In the genomic region with DNA sequence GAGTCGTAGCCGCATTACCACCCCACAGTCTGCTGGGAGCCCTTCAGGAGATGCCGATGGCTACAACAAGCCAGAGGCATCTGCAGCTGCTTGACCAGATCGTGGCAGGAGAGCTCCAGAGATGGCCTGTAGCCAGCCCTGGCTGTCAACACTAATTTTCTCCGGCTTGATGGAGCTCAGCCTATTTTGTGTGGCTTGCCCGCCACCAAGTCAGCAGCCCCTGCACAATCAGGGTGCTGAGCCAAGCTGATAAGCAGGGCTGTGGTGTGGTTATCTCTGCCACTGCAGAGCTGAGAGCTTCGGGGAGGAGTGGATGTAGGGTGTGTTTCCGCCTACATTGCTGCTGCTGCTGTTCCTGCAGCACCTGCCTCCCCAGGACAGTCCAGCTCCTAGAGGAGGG, we compare ENCODE assay signal across 8 mouse cellular contexts.
DNase-seq lines count a peak whose midpoint lies in the region; ATAC-seq and TF ChIP-seq lines count a peak whose summit lies in the region.

No protein-coding gene starts in this region.

- H3K9me3 ChIP-seq in liver, embryonic 14.5 days (ENCODE audit: control insufficient read depth, low read length): no peaks in the 10 kb centered on the region

- 19% methylated on average over 8 of the region's 8 CpGs for WGBS in liver, embryonic 14.5 days (ENCODE audit: insufficient replicate concordance)

- peak; percentile 45 for ATAC-seq in frontal cortex, adult (ENCODE audit: low TSS enrichment)
- peak; percentile 76 for ATAC-seq in liver, embryonic 14.5 days (ENCODE audit: insufficient read depth)
- ATAC-seq in activated CD4-positive, CD25-positive, alpha-beta regulatory T cell, adult 4 months: no peak

- no peak overlapping the region for H3K4me3 ChIP-seq in liver, embryonic 14.5 days (ENCODE audit: insufficient read depth in 1 of 2, low read depth in 2 of 2, low read length in 2 of 2)

- DNase-seq in frontal cortex, postnatal 25 days (ENCODE audit: low spot score in 2 of 2): no peak
- DNase-seq in 416B (ENCODE audit: low read depth): peak; percentile 28
- DNase-seq in heart, adult 8-10 months (ENCODE audit: low spot score): peak; percentile 48
- peak; percentile 5 to 14 (median 9) for DNase-seq in liver, embryonic 14.5 days (ENCODE audit: low read depth in 3 of 3, low spot score in 3 of 3)
- no peak for DNase-seq in layer of hippocampus, adult 18-20 months (ENCODE audit: low spot score in 2 of 2)
- DNase-seq in cerebellum, adult 9-10 months: no peak

- H3K4me1 ChIP-seq in liver, embryonic 14.5 days (replicated peaks; ENCODE audit: control insufficient read depth in 2 of 2, insufficient read depth in 2 of 2, low read length in 1 of 2): peaks cover 0 to 5% of the 10 kb centered on the region in 2 experiments; a peak in 2 of 4 replicates

- no peak overlapping the region for H3K27ac ChIP-seq in liver, embryonic 14.5 days

- no peak for TF ChIP-seq CTCF in liver, embryonic 14.5 days (IDR thresholded peaks at IDR 0.05; ENCODE audit: low read depth)

- TF ChIP-seq EP300 in liver, embryonic 14.5 days (IDR thresholded peaks at IDR 0.05; ENCODE audit: low read depth): peak; percentile 43; the same call in 1 of the 2 replicates

- no peak overlapping the region for H3K4me2 ChIP-seq in liver, embryonic 14.5 days (ENCODE audit: low read depth)

- H3K9ac ChIP-seq in liver, embryonic 14.5 days (replicated peaks): no peak overlapping the region

- 0 out of 2 replicates have a peak, but pooled peaks cover 3% of the 10 kb centered on the region for H3K27me3 ChIP-seq in liver, embryonic 14.5 days (ENCODE audit: control insufficient read depth, insufficient read depth, low read length)

- H3K36me3 ChIP-seq in liver, embryonic 14.5 days (replicated peaks; ENCODE audit: control insufficient read depth, insufficient read depth, low read depth): no peaks in the 10 kb centered on the region

Comparison
In these comparisons a context has a peak if more than half of its experiments do, and no peak if none do; other contexts are left out.
1. DNase-seq: peak in 416B (single experiment), heart, adult 8-10 months (single experiment) and liver, embryonic 14.5 days (3 of 3); none in frontal cortex, postnatal 25 days (0 of 2), layer of hippocampus, adult 18-20 months (0 of 2) and cerebellum, adult 9-10 months (single experiment).